Mouse (Mus musculus) fat pad, adult 2 months (tissue): ENCODE measurements at regions not wholly inside any gene's neighbourhood (a gene's known extent, or its start where the extent isn't known, plus 50 kb on each side); places are given as distances from the start of the nearest gene placed in this dataset.
A peak's percentile ranks its signal among the peaks of the same experiment; 100 is the strongest.

Source experiments
- DNase-seq: peaks from one replicate; pipeline ENCODE4 v3.0.0-alpha.2; 2011; ENCODE audit warnings: low read depth, low spot score; ENCODE audit errors: extremely low read depth

DNA sequence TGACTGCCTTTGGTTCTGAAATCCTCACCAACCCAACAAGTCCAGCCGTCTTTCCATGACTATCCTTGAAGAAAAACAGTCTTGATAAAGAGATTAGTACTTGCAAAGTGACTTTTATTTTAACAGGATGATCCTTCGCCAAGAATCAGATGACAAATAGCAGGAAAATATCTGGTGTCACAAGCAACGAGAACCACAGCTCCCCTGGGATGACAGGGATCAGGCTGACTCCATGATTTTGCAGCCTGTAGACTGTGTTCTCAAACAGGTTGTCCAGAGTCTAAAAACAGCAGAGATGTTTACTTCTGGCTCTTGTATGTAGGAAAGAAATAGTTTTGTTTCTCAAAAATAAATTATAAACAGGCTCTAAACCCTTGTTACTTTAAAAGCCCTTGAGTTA lies 63.3 kb downstream of the Tmem18 start:
- no peak for DNase-seq

DNA sequence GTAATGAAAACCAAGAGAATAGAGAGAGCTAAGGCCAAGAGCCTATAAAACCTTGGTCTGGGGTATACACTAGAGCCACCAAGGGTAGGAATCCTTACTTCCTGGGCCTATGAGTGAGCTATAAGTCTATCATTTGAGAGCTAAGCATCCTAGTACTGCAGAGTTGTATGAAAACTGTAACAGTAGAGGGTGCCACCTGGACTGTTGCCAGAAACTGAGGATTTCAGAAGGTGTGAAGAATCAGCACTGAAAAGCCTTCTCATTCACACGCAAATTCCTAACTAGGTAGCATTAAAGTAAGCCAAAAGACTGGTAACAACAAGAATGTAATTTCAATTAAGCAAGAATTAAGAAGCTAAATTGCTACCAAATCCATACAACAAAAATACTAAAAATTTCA lies 67.3 kb downstream of the Tmem18 start:
- DNase-seq: no peak

DNA sequence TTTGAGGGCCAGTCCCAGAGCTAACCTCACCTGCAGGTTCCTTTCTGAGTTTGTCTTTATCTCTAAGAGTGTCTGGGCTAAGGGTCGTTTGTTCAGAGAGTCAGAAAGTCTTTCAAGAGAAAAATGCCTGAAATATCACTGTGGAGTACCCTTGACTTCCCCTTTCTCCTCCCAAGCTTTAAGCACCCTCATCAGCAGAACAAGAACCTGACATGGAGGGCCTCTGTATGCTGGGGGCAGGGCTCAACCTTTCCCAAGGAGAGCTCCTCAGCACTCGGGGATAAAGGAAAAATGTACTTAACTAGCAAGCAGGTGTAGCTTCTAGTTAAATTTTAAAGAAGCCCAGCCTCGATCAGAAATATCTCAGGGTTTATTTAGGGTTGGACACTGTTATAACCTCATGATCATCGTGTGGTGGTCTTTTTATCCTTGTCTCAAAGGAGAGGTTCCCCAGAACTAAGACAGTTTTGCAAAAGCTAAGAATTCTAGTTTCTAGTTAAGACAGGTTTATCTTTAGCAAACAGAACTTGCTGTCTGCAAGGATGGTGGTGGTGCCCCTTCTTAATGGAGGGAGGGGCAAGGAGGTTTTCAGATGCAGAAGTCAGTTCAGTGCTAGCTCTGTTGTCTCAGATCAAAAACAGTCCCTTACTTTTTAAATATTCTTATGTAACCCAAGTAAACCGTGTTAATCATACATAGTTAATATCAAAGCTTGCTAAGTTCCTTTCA lies 70.3 kb downstream of the Tmem18 start:
- DNase-seq: no peak

DNA sequence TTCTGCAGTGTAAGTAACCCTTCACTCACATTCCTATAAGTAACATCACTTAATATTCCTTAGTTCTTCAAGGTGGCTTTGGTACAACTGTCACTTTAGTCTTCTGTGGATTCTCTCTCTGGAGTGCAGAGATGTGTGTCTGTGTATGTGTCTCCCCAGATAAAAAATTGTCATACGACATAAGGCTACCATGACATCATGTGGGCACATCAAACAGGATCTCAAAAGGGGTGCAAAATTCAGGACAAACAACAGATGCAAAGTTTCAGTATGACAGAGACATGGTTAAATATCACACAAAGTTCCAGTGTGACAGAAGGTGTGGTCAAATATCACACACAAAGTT lies 70.8 kb downstream of the Tmem18 start:
- no peak for DNase-seq

DNA sequence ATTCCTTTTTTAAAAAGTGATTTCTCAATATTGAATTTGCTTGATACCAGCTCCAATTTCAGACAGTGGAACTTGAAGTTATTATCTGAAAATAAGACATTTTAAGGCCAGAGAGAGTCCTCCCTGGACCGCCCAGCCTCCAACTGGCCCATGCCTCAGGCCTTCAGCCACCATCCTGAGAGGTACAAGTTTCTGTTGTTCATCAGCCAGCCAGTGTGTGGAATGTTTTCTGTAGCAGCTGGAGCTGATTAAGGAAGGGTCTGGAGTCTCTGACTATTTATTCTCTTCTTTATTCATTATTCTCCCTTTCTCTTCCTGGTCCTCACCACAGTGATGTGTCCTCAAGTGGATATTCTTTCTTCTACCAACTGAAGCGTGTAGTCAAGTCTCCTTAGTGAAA lies 94.6 kb downstream of the Tmem18 start:
- DNase-seq: no peak

DNA sequence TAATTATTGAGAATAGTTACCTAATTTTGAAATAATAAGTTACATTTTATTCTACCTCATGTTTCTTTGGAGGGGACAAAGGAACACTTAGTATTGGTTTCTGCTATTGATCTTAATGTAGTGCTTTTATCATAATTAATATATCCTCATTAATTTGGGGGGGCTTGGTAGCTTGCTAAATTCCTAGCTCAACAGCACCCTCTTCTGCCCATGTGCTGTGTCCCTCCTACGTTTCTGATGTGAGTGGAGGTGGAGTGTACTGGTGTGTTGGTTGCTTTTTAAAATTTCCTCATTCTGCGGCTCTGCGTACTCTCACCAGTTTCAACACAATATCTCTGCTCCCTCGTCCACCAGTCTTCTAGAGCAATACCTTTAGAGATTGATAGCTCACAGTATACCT lies 105.8 kb downstream of the Tmem18 start:
- no peak for DNase-seq

DNA sequence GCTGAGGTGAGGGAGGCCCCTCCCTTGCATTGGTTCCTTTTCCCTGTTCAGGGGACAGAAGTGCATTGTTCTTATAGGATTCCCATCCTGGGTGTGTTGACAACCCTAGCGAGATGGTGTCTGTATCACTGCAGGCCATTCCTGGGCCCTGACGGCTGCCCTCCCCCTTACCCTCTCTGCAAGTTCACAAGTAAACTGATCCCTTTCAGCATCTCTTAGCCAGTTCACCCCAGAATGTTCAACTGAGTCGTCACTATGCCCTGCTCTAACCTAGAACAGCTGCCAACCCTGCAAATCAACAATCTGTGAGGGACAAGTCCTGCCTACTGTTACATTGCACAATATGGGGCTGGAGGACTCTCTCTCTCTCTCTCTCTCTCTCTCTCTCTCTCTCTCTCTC lies 109.3 kb downstream of the Tmem18 start:
- DNase-seq: no peak

DNA sequence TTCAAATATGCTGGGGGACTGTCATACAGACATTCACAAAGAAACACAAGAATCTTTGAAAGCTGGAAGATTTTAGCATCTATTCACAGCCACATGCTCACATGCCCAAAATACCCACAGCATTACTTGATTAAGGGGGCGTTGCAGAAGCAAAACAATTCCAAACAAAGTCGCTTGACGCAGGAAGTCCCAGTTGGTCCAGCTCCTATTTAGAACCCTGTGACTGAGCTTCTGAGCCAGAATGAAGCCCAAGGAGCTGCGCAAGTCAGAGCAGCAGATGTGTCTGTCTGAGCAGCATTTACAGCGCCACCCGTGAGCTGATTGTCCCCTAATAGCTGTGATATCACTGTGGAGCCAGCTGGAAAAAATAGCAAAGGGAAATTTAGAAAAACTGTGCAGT lies 114.0 kb downstream of the Tmem18 start:
- no peak for DNase-seq

DNA sequence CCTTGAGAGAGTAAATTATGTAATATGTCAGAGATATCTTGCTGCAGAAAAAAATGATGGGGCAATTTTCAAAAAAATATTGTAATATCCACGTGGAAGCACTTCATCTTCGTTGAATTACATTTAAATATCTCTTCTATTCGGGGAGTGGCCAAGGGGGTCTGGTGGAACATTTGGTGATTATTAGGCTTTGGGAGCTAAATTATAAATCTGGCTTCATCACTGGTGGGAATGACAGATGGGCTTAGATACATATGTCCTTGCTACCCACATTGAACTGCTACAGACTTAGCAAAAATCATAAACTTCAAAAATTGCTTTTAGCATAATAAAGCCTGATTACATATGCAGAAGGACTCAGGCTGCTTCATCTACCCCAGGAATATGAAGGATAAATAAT lies 119.5 kb downstream of the Tmem18 start:
- DNase-seq: no peak

DNA sequence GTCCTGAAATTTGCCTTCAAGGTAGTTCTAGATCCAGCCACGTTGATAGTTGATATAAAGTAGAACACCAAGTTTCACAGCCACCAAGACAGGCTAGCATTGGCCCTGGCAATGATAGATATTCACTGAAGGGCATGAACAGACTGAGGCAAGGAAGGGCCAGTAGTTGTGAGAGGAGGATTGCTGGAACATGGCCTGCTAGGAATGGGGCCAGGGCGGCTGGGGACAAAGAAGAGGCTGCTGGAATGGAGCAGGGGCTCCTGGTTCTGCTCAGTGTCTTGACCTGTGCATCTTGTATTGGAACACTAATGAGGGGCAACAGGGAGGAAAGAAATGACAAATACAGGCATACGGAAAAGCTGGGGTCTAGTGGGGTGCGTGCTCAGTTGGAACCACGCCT lies 123.0 kb downstream of the Tmem18 start:
- DNase-seq: no peak

DNA sequence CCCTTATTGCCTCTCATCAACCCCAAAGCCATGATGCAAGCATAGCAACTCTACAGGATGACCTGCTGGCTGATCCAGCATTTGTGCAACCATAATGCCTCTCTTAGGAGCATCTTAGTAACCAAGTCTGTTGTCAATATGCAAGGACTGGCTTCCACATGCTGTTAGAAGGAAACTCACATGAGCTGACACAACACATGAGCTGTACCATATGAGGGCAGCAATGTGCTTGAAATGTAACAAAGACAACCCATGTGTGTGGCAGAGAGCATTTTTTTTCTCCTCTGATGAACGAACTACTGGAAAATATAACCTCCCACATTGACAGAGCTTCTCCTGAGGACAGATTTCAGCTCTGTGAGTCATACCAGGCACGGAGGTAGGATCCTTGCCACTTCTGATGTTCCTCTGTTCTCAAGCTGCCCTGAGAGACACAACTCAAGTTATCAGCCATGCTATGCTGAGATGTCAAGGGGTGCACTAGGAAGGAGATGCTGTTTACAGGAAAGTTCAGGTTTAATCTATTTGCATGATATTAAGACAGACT lies 124.5 kb downstream of the Tmem18 start:
- DNase-seq: no peak

DNA sequence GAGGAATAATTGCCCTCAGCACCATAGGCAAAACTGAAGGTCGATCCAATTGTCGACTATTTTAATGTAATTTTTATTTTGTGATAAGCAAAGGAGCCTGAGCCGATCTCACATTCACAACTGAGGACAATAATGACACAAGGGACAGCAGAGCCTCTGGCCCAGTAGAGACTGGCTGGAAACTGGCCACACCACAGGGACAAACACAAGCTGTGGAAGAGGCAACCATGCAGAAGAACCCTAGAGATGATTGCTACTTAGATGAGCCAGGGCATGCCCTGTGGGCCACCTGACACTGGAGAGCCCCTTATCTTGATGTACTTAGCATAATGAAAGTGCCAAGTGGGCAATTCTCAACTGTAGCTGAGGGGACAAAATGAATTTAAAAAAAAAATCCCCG lies 126.3 kb downstream of the Tmem18 start:
- DNase-seq: no peak

DNA sequence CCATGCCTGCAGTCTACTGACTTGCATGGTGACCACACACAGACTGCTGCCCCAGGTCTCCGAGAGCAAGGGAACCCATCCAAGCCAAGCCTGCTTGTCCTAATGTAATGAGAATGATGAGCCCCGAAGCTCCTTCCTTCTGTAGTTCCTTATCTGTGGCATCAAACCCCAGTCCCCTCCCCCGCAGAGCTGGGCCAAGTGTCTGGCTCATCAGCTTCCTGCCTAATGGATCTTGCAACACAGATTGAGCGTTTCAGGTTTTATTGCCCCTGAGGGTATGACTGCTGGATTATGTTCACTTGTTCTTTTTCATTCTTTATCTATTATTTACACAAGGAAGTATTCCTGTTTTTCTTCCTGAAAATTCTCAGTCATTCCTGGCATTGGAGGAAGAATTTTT lies 142.5 kb downstream of the Tmem18 start:
- DNase-seq: peak; percentile 19

DNA sequence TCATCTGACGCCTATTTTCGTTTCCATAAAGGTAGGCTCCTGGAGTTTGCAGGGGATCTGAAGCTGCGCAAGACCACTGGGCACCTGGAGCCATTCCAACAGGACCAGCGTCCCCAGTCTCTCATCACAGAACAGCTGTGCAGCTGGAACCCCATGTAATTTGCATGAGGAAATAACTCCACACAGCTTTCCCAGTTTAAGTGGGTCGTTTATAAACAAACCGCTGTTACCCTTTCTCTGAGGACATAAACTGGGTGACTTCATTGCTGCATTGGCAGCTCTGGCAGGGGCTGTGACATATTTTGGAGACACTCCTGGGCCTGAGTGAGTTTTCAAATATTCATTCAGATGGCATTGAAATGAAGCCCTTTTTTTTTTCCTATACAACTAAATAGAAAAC lies 145.2 kb downstream of the Tmem18 start:
- no peak for DNase-seq

DNA sequence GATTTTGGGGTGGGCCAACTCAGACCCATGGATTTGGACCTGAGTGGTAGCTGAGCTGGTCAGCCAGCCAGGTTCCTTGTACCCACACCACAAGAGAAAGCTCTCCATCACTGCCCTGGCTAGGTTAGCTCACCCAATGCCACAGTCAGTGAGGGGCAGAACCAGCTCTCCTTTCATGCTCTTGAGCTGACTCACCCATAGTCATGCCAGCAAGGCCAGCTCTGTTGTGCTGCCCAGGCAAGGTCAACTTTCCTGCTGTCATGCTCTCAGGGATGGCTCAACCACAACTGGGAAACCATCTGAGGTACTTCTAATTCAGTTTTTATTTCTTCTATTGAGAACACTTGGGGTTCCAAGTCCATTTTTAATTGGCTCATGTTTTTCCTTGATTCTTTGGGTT lies 116.5 kb upstream of the Alkal2 start:
- DNase-seq: no peak

DNA sequence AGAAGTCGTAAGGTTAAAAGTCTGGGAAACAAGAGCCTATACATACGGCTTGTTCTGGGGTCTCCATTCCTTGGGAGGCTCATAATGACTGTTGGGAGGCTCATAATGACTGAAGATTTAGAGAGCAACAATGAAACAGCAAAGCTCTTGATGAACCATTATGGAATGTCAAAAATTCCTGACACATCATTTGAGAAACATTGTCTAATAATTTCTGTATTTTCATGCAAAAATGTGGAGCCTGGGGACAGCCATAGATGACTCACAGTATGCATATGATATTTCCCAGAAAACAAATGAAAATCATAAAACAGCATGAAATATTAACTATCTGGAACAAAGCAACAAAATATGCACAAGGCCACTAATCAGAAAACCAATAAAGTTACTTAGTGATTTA lies 90.8 kb upstream of the Alkal2 start:
- DNase-seq: no peak

DNA sequence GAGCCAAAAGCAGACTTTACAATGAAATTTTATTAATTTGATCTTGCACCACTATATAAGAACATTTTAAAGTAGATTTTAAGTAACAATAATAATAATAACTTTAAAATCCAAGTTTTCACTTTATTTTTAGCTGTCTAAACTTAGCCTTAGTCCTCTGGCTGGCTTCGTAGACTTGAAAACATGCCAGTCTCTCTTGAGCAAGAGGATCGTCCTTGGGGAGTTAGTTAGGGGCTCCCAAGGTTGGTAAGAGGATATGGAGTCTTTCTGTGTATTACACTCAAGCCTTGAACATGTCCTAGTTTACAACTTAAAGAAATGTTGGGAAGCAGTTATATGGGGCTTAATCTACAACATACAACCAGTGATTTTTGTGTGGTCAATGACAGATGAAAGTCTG lies 68.0 kb upstream of the Alkal2 start:
- no peak for DNase-seq

DNA sequence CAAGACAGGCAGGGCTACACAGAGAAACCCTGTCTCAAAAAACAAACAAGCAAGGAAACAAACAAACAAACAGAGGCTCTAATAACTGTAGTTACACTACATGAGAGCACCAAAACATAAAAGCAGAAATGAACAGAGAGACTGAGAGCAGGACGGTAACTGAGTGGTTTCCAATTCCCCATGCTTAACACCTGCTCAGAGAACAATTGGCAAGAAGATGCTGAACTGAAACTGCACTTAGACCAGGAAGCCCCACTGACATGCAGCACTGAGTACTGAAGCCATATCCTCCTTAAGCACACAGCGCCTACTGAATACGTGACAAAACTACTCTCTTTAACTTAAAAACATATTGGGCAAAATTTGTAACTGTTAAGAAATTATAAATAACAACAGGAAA lies 52.7 kb upstream of the Alkal2 start:
- no peak for DNase-seq
